Mouse (Mus musculus) CH12.LX (cell line): ENCODE measurements around the gene Rnd3. TPM values are rescaled to one million over a fixed set of nuclear protein-coding genes. Genes with fewer than 3 reads are reported as not detected.

Source experiments
- DNase-seq: peaks from one replicate; pipeline ENCODE4 v3.0.0-alpha.2; 2013; ENCODE audit errors: extremely low read depth
- H3K27ac ChIP-seq: 2 replicates; pipeline ENCODE4 v1.5.1; 2012; ENCODE audit warnings: low read depth, mild to moderate bottlenecking, control low read depth, moderate library complexity; ENCODE audit not compliant: insufficient read depth
- H3K27me3 ChIP-seq: replicated peaks from 2 replicates; pipeline ENCODE3; 2012; ENCODE audit warnings: inconsistent platforms
- H3K36me3 ChIP-seq, 2 experiments: replicated peaks in 1 of 2; 2 replicates each; pipeline versions ENCODE3 to v1.6.1; 2012; ENCODE audit warnings: inconsistent platforms in 1 of 2, low read length in 1 of 2, mild to moderate bottlenecking in 1 of 2, mixed read lengths in 1 of 2, moderate library complexity in 1 of 2; ENCODE audit not compliant: control insufficient read depth in 1 of 2, insufficient read depth in 1 of 2
- H3K4me1 ChIP-seq, 2 experiments: 2 replicates each; pipeline ENCODE4 v1.6.1; 2012; ENCODE audit warnings: inconsistent platforms in 1 of 2, moderate library complexity in 1 of 2; ENCODE audit not compliant: insufficient read depth in 2 of 2, control insufficient read depth in 1 of 2
- H3K4me2 ChIP-seq: 2 replicates; pipeline ENCODE4 v1.6.1; 2012; ENCODE audit warnings: low read depth, mild to moderate bottlenecking, control low read depth; ENCODE audit not compliant: poor library complexity, insufficient read depth, severe bottlenecking
- H3K4me3 ChIP-seq, 3 experiments: fragments of 150-350 bp in 1 of 3; sonication (generic) in 1 of 3; replicated peaks in 1 of 3; 2 replicates each; pipeline versions ENCODE3 to v1.5.1; 2011 to 2012; ENCODE audit warnings: low read depth in 2 of 3, low read length in 2 of 3, mild to moderate bottlenecking in 2 of 3, moderate library complexity in 2 of 3, control low read depth in 1 of 3, improper control_type of control experiment in 1 of 3, inconsistent platforms in 1 of 3, mixed read lengths in 1 of 3; ENCODE audit not compliant: poor library complexity in 1 of 3
- H3K79me2 ChIP-seq: replicated peaks from 2 replicates; pipeline ENCODE4 v1.6.1; 2012; ENCODE audit warnings: mild to moderate bottlenecking, moderate library complexity; ENCODE audit not compliant: control insufficient read depth, poor library complexity, insufficient read depth, severe bottlenecking; ENCODE audit errors: extremely low read depth
- H3K9ac ChIP-seq: 2 replicates; pipeline ENCODE4 v1.6.1; 2012; ENCODE audit warnings: low read depth, mild to moderate bottlenecking, control low read depth, moderate library complexity; ENCODE audit not compliant: insufficient read depth
- H3K9me3 ChIP-seq: replicated peaks from 2 replicates; pipeline ENCODE3; 2012; ENCODE audit warnings: low read length, inconsistent platforms, mixed read lengths
- BHLHE40 ChIP-seq: IDR thresholded peaks from 2 replicates; pipeline ENCODE4 v1.6.1; 2011; ENCODE audit warnings: mild to moderate bottlenecking, low read depth, low read length, improper control_type of control experiment
- CHD2 ChIP-seq: IDR thresholded peaks from 2 replicates; pipeline ENCODE4 v1.6.1; 2011; ENCODE audit warnings: low read length, improper control_type of control experiment
- CTCF ChIP-seq, 2 experiments: IDR thresholded peaks in 1 of 2; conservative IDR thresholded peaks in 1 of 2; 2 replicates each; pipeline ENCODE4 v1.5.1; 2011 to 2012; ENCODE audit warnings: low read depth in 2 of 2, low read length in 2 of 2, improper control_type of control experiment in 1 of 2, inconsistent platforms in 1 of 2, mild to moderate bottlenecking in 1 of 2, moderate library complexity in 1 of 2
- E2F4 ChIP-seq: IDR thresholded peaks from 2 replicates; pipeline ENCODE4 v1.6.1; 2011; ENCODE audit warnings: low read depth, low read length, improper control_type of control experiment; ENCODE audit not compliant: insufficient replicate concordance
- ELF1 ChIP-seq: IDR thresholded peaks from 2 replicates; pipeline ENCODE4 v1.6.1; 2014; ENCODE audit warnings: low read depth, mild to moderate bottlenecking, inconsistent platforms, low read length, improper control_type of control experiment
- EP300 ChIP-seq: IDR thresholded peaks from 2 replicates; pipeline ENCODE4 v1.6.1; 2011; ENCODE audit warnings: low read length, improper control_type of control experiment
- ETS1 ChIP-seq: conservative IDR thresholded peaks from 2 replicates; pipeline ENCODE4 v1.6.1; 2012; ENCODE audit warnings: low read depth, mild to moderate bottlenecking, inconsistent platforms, low read length, improper control_type of control experiment, moderate library complexity
- GABPA ChIP-seq: IDR thresholded peaks from 2 replicates; pipeline ENCODE4 v1.6.1; 2012; ENCODE audit warnings: low read depth, low read length, improper control_type of control experiment, inconsistent platforms; ENCODE audit not compliant: insufficient replicate concordance
- HCFC1 ChIP-seq: IDR thresholded peaks from 2 replicates; pipeline ENCODE4 v1.6.1; 2012; ENCODE audit warnings: low read depth, mild to moderate bottlenecking, inconsistent platforms, low read length, improper control_type of control experiment
- IRF4 ChIP-seq: IDR thresholded peaks from 2 replicates; pipeline ENCODE4 v1.6.1; 2014; ENCODE audit warnings: low read depth, mild to moderate bottlenecking, inconsistent platforms, low read length, improper control_type of control experiment
- JUN ChIP-seq: IDR thresholded peaks from 2 replicates; pipeline ENCODE4 v1.6.1; 2011; ENCODE audit warnings: low read depth, mild to moderate bottlenecking, low read length, improper control_type of control experiment, moderate library complexity; ENCODE audit not compliant: insufficient read depth
- JUND ChIP-seq: conservative IDR thresholded peaks from 2 replicates; pipeline ENCODE4 v1.6.1; 2011; ENCODE audit warnings: low read depth, low read length, improper control_type of control experiment
- KAT2A ChIP-seq: IDR thresholded peaks from 2 replicates; pipeline ENCODE4 v1.6.1; 2012; ENCODE audit warnings: low read length, improper control_type of control experiment, inconsistent platforms; ENCODE audit not compliant: insufficient replicate concordance
- MAFK ChIP-seq: IDR thresholded peaks from 2 replicates; pipeline ENCODE4 v1.6.1; 2011; ENCODE audit warnings: low read length, improper control_type of control experiment; ENCODE audit not compliant: insufficient replicate concordance
- MAX ChIP-seq: IDR thresholded peaks from 2 replicates; pipeline ENCODE4 v1.6.1; 2011; ENCODE audit warnings: low read length, improper control_type of control experiment
- MAZ ChIP-seq: IDR thresholded peaks from 2 replicates; pipeline ENCODE4 v1.6.1; 2012; ENCODE audit warnings: low read depth, mild to moderate bottlenecking, inconsistent platforms, low read length, improper control_type of control experiment, moderate library complexity
- MEF2A ChIP-seq: IDR thresholded peaks from 2 replicates; pipeline ENCODE4 v1.6.1; 2014; ENCODE audit warnings: low read depth, mild to moderate bottlenecking, inconsistent platforms, low read length, improper control_type of control experiment, borderline replicate concordance
- MXI1 ChIP-seq: IDR thresholded peaks from 2 replicates; pipeline ENCODE4 v1.6.1; 2011; ENCODE audit warnings: mild to moderate bottlenecking, low read depth, low read length, improper control_type of control experiment
- MYC ChIP-seq: IDR thresholded peaks from 2 replicates; pipeline ENCODE4 v1.6.1; 2011; ENCODE audit warnings: low read depth, mild to moderate bottlenecking, improper control_type of control experiment, low read length
- NELFE ChIP-seq: IDR thresholded peaks from 2 replicates; pipeline ENCODE4 v1.6.1; 2011; ENCODE audit warnings: low read depth, low read length, improper control_type of control experiment
- NRF1 ChIP-seq: IDR thresholded peaks from 2 replicates; pipeline ENCODE4 v1.6.1; 2014; ENCODE audit warnings: low read depth, mild to moderate bottlenecking, inconsistent platforms, low read length, improper control_type of control experiment, moderate library complexity
- POLR2AphosphoS2 ChIP-seq: IDR thresholded peaks from 2 replicates; pipeline ENCODE4 v1.6.1; 2011; ENCODE audit warnings: low read depth, low read length, improper control_type of control experiment
- RAD21 ChIP-seq: IDR thresholded peaks from 2 replicates; pipeline ENCODE4 v1.6.1; 2011; ENCODE audit warnings: low read depth, mild to moderate bottlenecking, low read length, improper control_type of control experiment, moderate library complexity
- RCOR1 ChIP-seq: conservative IDR thresholded peaks from 2 replicates; pipeline ENCODE4 v1.6.1; 2012; ENCODE audit warnings: low read depth, mild to moderate bottlenecking, inconsistent platforms, low read length, improper control_type of control experiment
- TCF12 ChIP-seq: IDR thresholded peaks from 2 replicates; pipeline ENCODE4 v1.6.1; 2014; ENCODE audit warnings: low read depth, mild to moderate bottlenecking, inconsistent platforms, low read length, improper control_type of control experiment
- USF1 ChIP-seq: IDR thresholded peaks from 2 replicates; pipeline ENCODE4 v1.6.1; 2014; ENCODE audit warnings: low read depth, mild to moderate bottlenecking, inconsistent platforms, low read length, improper control_type of control experiment
- ZMIZ1 ChIP-seq: IDR thresholded peaks from 2 replicates; pipeline ENCODE4 v1.6.1; 2012; ENCODE audit warnings: low read depth, mild to moderate bottlenecking, inconsistent platforms, low read length, improper control_type of control experiment
- dilution Hi-C: fragments of 300-500 bp; cut with MboI; formaldehyde crosslinking; loops from 2 replicates; pipeline ENCODE4 v1.14.3; 2020; ENCODE audit warnings: low sequenced_read_pairs; ENCODE audit not compliant: extremely low pct_unique_long_range_greater_than_20kb, extremely low pct_ligation_motif_present
- in situ Hi-C: fragments of 300-500 bp; cut with MboI; formaldehyde crosslinking; loops from 3 replicates; pipeline ENCODE4 v1.14.3; 2019; ENCODE audit warnings: low sequenced_read_pairs, low pct_ligation_motif_present, low pct_unique_long_range_greater_than_20kb, mixed read lengths
- polyA plus RNA-seq: library from polyadenylated mRNA; unstranded; fragments of >175 nt; gene quantifications from 2 replicates; pipeline ENCODE4 v1.2.1, GENCODE M21; 2012; ENCODE audit warnings: low read depth; ENCODE audit not compliant: insufficient read length
- total RNA-seq, 2 experiments: library from RNA; depleted of rRNA; stranded (reverse); fragments of 300-350 nt in 1 of 2; fragments of >200 nt in 1 of 2; gene quantifications; 2 replicates each; pipeline ENCODE4 v1.2.3; 2012 to 2014

The Rnd3 gene
- total and polyA plus RNA-seq, 3 experiments, result 0.08 to 1.5 (median 0.80) TPM

DNA sequence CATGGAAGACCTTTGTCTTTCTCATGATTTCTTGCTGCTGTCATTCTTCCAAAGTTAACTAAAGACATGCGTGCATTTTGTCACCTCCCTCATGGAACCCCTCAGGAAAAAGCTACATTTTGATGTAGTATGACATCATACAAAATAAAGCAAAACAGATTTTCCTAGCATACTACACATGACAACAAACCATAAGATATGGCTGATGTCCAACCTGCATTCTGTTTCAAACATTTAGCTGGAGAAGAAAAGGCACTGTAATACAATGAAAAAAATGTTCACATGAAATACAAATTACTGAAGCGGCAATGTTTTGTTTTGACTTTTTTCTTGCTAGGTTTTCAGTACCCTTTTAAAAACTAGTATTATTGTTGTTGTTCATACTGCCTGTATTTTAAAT, 36.9 kb upstream of the Rnd3 start:
- Histone ChIP-seq H3K9me3 (no peaks in the 10 kb centered on the region), H3K4me1 (peaks cover 0 to 12% of the 10 kb centered on the region in 2 experiments; a peak in 2 of 4 replicates), H3K9ac (no peak overlapping the region), H3K27ac (no peak overlapping the region), H3K4me3 (no peak overlapping the region), H3K36me3 (no peaks in the 10 kb centered on the region), H3K27me3 (no peaks in the 10 kb centered on the region), H3K79me2 (no peaks in the 10 kb centered on the region), H3K4me2 (no peak overlapping the region)
- DNase-seq, result no peak
- in situ Hi-C loops, result no loop called here
- TF ChIP-seq IRF4, result no peak
- TF ChIP-seq MAX, result no peak
- no peak for TF ChIP-seq CHD2
- no peak for TF ChIP-seq USF1
- no peak for TF ChIP-seq ZMIZ1
- no peak for TF ChIP-seq NRF1
- no peak for TF ChIP-seq HCFC1
- TF ChIP-seq RAD21, result no peak
- no peak for TF ChIP-seq MXI1
- TF ChIP-seq BHLHE40, result no peak
- no peak for TF ChIP-seq EP300
- TF ChIP-seq ETS1, result no peak
- no peak for TF ChIP-seq MEF2A
- TF ChIP-seq POLR2AphosphoS2, result no peak
- no peak for TF ChIP-seq GABPA
- no peak for TF ChIP-seq MAFK
- dilution Hi-C loops, result no loop called here

DNA sequence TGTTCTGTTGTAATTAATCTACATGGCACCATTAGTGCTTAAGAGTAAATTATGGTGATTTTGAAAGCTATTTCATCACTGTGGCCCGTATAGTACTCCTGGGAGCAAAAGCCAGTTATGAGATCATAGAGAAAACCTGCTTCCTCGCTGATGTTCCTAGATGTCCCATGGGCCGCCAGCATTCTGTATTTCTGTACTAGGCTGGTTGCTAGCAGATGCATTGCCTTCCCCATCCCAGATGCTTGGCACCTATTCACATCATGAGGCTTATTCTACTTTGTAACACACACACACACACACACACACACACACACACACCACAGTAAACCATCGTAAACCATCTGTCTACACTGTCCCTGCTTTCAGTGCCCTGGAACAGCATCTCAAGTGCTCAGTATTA, 34.1 kb upstream of the Rnd3 start:
- in situ Hi-C loops (no loop called here), dilution Hi-C loops (no loop called here)
- no peak for DNase-seq

More for the DNA sequence above, 34.1 kb upstream of the Rnd3 start:
- TF ChIP-seq KAT2A (no peak), BHLHE40 (no peak), JUND (no peak), ZMIZ1 (no peak), E2F4 (no peak), JUN (no peak), MAX (no peak), MAZ (no peak), USF1 (no peak), TCF12 (no peak), POLR2AphosphoS2 (no peak), MYC (no peak), MEF2A (no peak), NELFE (no peak), MAFK (no peak), CTCF (conservative IDR thresholded peaks at IDR 0.05 in 1 of 2, IDR thresholded peaks at IDR 0.05 in 1 of 2; ENCODE audit: low read depth in 2 of 2, low read length in 2 of 2) (no peak), ELF1 (no peak), RCOR1 (no peak), ETS1 (no peak)
- Histone ChIP-seq H3K36me3 (no peaks in the 10 kb centered on the region), H3K27ac (no peak overlapping the region), H3K4me3 (no peak overlapping the region), H3K9me3 (no peaks in the 10 kb centered on the region), H3K9ac (no peak overlapping the region), H3K4me2 (no peak overlapping the region), H3K4me1 (peaks cover 0 to 12% of the 10 kb centered on the region in 2 experiments; a peak in 2 of 4 replicates), H3K79me2 (no peaks in the 10 kb centered on the region), H3K27me3 (no peaks in the 10 kb centered on the region)
